Mouse (Mus musculus) layer of hippocampus, adult 11-12 months (tissue): ENCODE measurements around the gene Trip13.
A peak's percentile ranks its signal among the peaks of the same experiment; 100 is the strongest.

Source experiments
- DNase-seq: peaks from one replicate; pipeline ENCODE4 v3.0.0; 2022; ENCODE audit warnings: low spot score

Trip13 gene

GRCm38 (mm10) chr13:73886601-73887000, 51.0 kb downstream of the Trip13 start:
- no peak for DNase-seq

DNA sequence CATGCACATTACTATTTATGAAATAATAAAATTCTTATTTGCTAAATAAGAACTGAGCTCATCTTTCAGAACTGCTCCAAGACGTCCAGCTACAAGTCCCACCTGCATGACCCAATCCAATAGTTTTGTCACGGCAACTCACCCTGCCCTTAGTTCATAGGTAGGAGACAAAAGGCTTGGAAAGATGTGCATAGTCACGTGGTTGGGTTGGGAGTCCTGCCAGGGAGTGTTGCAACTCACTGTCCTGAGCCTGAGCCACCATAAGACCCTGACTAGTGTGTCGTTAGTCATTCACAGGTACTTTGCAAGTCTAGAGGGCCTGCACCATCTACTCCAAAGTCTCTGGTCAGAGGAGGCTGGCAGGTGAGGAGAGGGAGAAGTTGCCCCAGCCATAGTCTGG, 51.5 kb downstream of the Trip13 start:
- DNase-seq = no peak

GRCm38 (mm10) chr13:73885656-73886055, 51.9 kb downstream of the Trip13 start:
- no peak for DNase-seq

DNA sequence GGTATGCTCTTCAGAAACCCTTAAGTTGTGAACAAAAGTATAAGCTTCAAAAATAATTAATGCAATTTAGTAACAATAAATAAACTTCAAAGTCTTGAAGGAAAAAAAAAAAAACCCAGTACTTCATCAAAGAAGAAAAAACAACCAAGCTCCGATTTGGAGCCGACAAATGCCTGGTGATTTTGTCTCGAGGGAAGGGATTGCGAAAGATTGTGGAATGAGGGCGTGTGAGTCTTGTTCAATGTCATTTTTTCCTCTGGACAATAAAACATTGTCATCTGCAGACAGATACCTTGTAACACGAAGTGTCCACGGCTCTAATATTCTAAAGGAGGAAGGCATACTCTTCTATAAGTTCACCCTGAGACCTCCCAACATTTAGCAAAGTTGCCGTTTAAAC, 56.2 kb downstream of the Trip13 start:
- DNase-seq = no peak

DNA sequence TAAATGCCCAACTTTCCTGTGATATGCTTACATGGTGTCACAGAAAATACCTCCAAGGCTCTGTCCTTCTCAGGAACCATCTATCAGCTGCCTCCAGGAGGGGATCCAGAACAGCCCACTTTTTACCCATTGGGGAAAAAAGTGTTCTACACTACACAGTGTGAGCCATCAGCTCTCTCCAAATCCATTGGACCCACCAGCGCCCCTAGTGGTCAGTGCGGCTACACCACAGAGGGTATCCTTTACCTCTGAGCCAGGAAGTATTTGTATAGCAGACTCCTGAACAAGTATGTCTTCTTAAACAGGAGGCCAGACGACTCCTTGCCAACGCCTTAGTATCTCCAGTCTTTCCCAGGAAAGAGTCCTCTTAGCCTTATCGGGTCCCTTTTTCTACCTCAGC, 57.8 kb downstream of the Trip13 start:
- DNase-seq = peak; percentile 33

GRCm38 (mm10) chr13:73872159-73872558, 65.4 kb downstream of the Trip13 start:
- DNase-seq = no peak
